In the genomic region with DNA sequence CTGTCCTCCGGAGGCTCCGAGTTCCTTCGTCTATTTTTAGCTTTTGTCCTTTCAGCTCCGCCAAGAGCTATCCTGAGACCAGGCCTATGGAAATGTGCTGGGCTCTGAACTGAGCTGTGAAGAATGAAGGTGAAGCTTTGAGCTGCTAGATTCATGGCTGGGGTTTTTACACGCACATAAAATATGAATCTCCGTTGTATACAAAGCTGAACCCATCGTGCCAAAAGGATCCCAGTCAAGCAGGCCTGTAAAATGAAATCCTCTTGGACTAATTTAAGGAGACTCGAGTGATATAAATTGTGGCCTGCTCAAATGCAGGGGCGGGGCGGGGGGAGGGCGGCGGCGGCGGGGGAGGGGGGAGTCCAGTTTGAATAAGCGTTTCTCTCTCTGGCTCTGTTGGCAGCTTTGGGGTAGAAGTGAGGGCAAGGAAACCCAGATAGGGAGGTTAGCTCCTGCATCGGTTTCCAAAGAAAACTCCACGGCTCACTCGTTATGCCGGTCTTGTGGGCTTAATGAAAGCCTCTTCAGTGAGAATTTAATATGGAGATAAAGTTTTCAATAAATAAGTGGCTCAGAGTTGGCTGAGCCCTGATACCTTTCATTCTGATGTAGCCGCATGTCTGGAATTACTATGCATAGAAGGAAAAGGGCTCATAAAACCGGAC, we compare ENCODE assay signal across 8 mouse cellular contexts.
DNase-seq lines count a peak whose midpoint lies in the region; ATAC-seq and TF ChIP-seq lines count a peak whose summit lies in the region.

No protein-coding gene starts in this region.

- peak; percentile 6 for DNase-seq in heart, adult 8-10 months (ENCODE audit: low spot score)
- no peak for DNase-seq in heart, postnatal 25 days (ENCODE audit: low spot score)
- peak; percentile 14 for DNase-seq in heart, postnatal 4 days
- no peak for DNase-seq in left cerebral cortex, adult 2 months (ENCODE audit: extremely low spot score in 1 of 2, low spot score in 2 of 2)
- DNase-seq in thymus, postnatal 14 days: no peak

- H3K9ac ChIP-seq in embryonic facial prominence, embryonic 15.5 days: no peak overlapping the region
- H3K9ac ChIP-seq in neural tube, embryonic 12.5 days: no peak overlapping the region

- H3K4me2 ChIP-seq in embryonic facial prominence, embryonic 15.5 days (replicated peaks): peak overlapping the region; percentile 33
- peak overlapping the region; percentile 46 for H3K4me2 ChIP-seq in neural tube, embryonic 12.5 days (replicated peaks)

- peaks cover 12% of the 10 kb centered on the region; the same call in 1 of the 2 replicates for H3K4me1 ChIP-seq in embryonic facial prominence, embryonic 15.5 days
- H3K4me1 ChIP-seq in neural tube, embryonic 12.5 days: peaks cover 18% of the 10 kb centered on the region

- TF ChIP-seq CTCF in left cerebral cortex, adult 2 months (IDR thresholded peaks at IDR 0.05): no peak

- no peak; the same call in 1 of the 2 replicates for ATAC-seq in embryonic facial prominence, embryonic 15.5 days (ENCODE audit: insufficient number of reproducible peaks, low FRiP score, low TSS enrichment, low read depth)
- ATAC-seq in neural tube, embryonic 12.5 days (ENCODE audit: low FRiP score, low read depth): 0 out of 2 replicates have a peak, but pooled peaks have one; percentile 4
- ATAC-seq in activated CD4-positive, CD25-positive, alpha-beta regulatory T cell, adult 4 months: no peak

- H3K4me3 ChIP-seq in embryonic facial prominence, embryonic 15.5 days (replicated peaks): no peak overlapping the region
- H3K4me3 ChIP-seq in left cerebral cortex, adult 2 months: no peak overlapping the region
- no peak overlapping the region for H3K4me3 ChIP-seq in neural tube, embryonic 12.5 days

- no peaks in the 10 kb centered on the region for H3K36me3 ChIP-seq in embryonic facial prominence, embryonic 15.5 days
- H3K36me3 ChIP-seq in neural tube, embryonic 12.5 days: no peaks in the 10 kb centered on the region

- intact Hi-C loops in heart, postnatal 25 days (cut with DNase I): no loop called here
- intact Hi-C loops in left cerebral cortex, adult 2 months (cut with DNase I): no loop called here

- 0 out of 2 replicates have a peak overlapping the region, but pooled peaks have one; percentile 34 for H3K27ac ChIP-seq in embryonic facial prominence, embryonic 15.5 days (replicated peaks)
- H3K27ac ChIP-seq in left cerebral cortex, adult 2 months: peak overlapping the region; percentile 30; the same call in 1 of the 2 replicates
- H3K27ac ChIP-seq in neural tube, embryonic 12.5 days: no peak overlapping the region

- no peaks in the 10 kb centered on the region for H3K27me3 ChIP-seq in embryonic facial prominence, embryonic 15.5 days
- H3K27me3 ChIP-seq in neural tube, embryonic 12.5 days (replicated peaks): no peaks in the 10 kb centered on the region

- no peaks in the 10 kb centered on the region for H3K9me3 ChIP-seq in embryonic facial prominence, embryonic 15.5 days (replicated peaks)
- H3K9me3 ChIP-seq in neural tube, embryonic 12.5 days: no peaks in the 10 kb centered on the region

- WGBS in embryonic facial prominence, embryonic 15.5 days: 20% methylated on average over 21 of the region's 21 CpGs
- WGBS in neural tube, embryonic 12.5 days: 8% methylated on average over 21 of the region's 21 CpGs

Comparison
In these comparisons a context has a peak if more than half of its experiments do, and no peak if none do; other contexts are left out.
1. DNase-seq: peak in heart, adult 8-10 months (single experiment) and heart, postnatal 4 days (single experiment); none in heart, postnatal 25 days (single experiment), left cerebral cortex, adult 2 months (0 of 2) and thymus, postnatal 14 days (single experiment).